Mouse (Mus musculus) thymus, adult 2 months (tissue): ENCODE data around the gene Kcnh1. TPM values are rescaled to one million over a fixed set of nuclear protein-coding genes. Genes with fewer than 3 reads are reported as not detected.

Experiments
- DNase-seq: peaks from one replicate; pipeline ENCODE4 v3.0.0; 2021
- H3K27ac ChIP-seq: fragments of 200-500 bp; 2 replicates; pipeline ENCODE4 v1.5.1; 2012; ENCODE audit warnings: low read length, control low read depth; ENCODE audit not compliant: control insufficient read depth, insufficient read depth
- H3K27me3 ChIP-seq: fragments of 200-500 bp; 2 replicates; pipeline ENCODE4 v1.6.1; 2012; ENCODE audit warnings: mild to moderate bottlenecking, low read length, moderate library complexity, mixed read lengths; ENCODE audit not compliant: control insufficient read depth, insufficient read depth
- H3K36me3 ChIP-seq: fragments of 200-500 bp; 2 replicates; pipeline ENCODE4 v1.6.1; 2012; ENCODE audit warnings: mild to moderate bottlenecking, low read length, moderate library complexity; ENCODE audit not compliant: control insufficient read depth, insufficient read depth
- H3K4me1 ChIP-seq: fragments of 200-500 bp; replicated peaks from 2 replicates; pipeline ENCODE4 v1.6.1; 2012; ENCODE audit warnings: low read length; ENCODE audit not compliant: control insufficient read depth, insufficient read depth
- H3K4me3 ChIP-seq: fragments of 200-500 bp; 2 replicates; pipeline ENCODE4 v1.5.1; 2012; ENCODE audit warnings: mild to moderate bottlenecking, low read length, control low read depth, moderate library complexity; ENCODE audit not compliant: control insufficient read depth, insufficient read depth
- CTCF ChIP-seq: fragments of 200-500 bp; IDR thresholded peaks from 2 replicates; pipeline ENCODE4 v1.5.1; 2012; ENCODE audit warnings: mild to moderate bottlenecking, control low read depth, low read length, moderate library complexity, borderline replicate concordance; ENCODE audit not compliant: control insufficient read depth, poor library complexity, insufficient read depth; ENCODE audit errors: extremely low read depth
- POLR2A ChIP-seq: fragments of 200-500 bp; IDR thresholded peaks from 2 replicates; pipeline ENCODE4 v1.6.1; 2012; ENCODE audit warnings: mild to moderate bottlenecking, low read length, control low read depth, moderate library complexity; ENCODE audit not compliant: control insufficient read depth, poor library complexity, insufficient read depth; ENCODE audit errors: extremely low read depth
- WGBS: fragments of 180-500 bp; shearing (Covaris S2); methylation state at CpG from one replicate; pipeline ENCODE4 v1.1.7; 2018; 5-methylcytosine and 5-hydroxymethylcytosine counted together
- polyA plus RNA-seq: library from polyadenylated mRNA; depleted of rRNA; stranded (reverse); fragments of >200 nt; gene quantifications from 2 replicates; pipeline ENCODE4 v1.2.3, GENCODE M21; 2012

The Kcnh1 gene
- polyA plus RNA-seq, 1 experiment, result 1.0 TPM

DNA sequence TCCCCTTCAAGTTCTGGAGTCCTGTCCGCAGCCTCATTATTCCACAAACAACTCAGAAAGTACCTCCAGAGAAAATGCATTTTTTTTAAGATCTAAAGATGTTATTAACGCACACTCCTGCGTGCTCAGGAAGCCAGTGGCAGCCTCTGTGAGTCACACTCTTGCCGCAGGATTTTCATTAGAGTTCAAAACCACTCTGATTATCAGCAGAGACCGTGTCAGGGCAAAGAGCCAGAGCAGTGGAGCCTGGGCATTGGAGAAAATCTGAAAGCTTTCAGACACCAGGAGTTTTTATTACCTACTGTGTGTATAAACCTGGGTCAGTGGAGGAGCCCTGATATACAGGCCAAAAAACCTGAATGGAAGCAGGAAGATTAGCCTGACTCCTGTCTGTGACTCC lies 287.6 kb downstream of the Kcnh1 start:
- H3K4me1 ChIP-seq, result no peaks in the 10 kb centered on the region
- H3K36me3 ChIP-seq, result no peaks in the 10 kb centered on the region
- 76% methylated on average over 5 of the region's 5 CpGs for WGBS
- no peak overlapping the region for H3K27ac ChIP-seq
- DNase-seq, result no peak
- TF ChIP-seq POLR2A (no peak), CTCF (no peak)
- no peaks in the 10 kb centered on the region for H3K27me3 ChIP-seq
- H3K4me3 ChIP-seq, result no peak overlapping the region

GRCm38 (mm10) chr1:192480072-192480784 lies 289.7 kb downstream of the Kcnh1 start:
- WGBS, result 82% methylated on average over 8 of the region's 8 CpGs
- no peak for TF ChIP-seq POLR2A
- no peak for TF ChIP-seq CTCF
- no peak for DNase-seq

GRCm38 (mm10) chr1:192481446-192481845 lies 290.9 kb downstream of the Kcnh1 start:
- Histone ChIP-seq H3K27me3 (no peaks in the 10 kb centered on the region), H3K36me3 (no peaks in the 10 kb centered on the region), H3K4me3 (no peak overlapping the region), H3K27ac (no peak overlapping the region), H3K4me1 (no peaks in the 10 kb centered on the region)
- no peak for DNase-seq
- TF ChIP-seq CTCF (no peak), POLR2A (no peak)

More at GRCm38 (mm10) chr1:192480072-192480784, 289.7 kb downstream of the Kcnh1 start:
- H3K27me3 ChIP-seq, result no peaks in the 10 kb centered on the region
- no peak overlapping the region for H3K27ac ChIP-seq
- no peaks in the 10 kb centered on the region for H3K36me3 ChIP-seq
- H3K4me1 ChIP-seq, result no peaks in the 10 kb centered on the region
- H3K4me3 ChIP-seq, result no peak overlapping the region

DNA sequence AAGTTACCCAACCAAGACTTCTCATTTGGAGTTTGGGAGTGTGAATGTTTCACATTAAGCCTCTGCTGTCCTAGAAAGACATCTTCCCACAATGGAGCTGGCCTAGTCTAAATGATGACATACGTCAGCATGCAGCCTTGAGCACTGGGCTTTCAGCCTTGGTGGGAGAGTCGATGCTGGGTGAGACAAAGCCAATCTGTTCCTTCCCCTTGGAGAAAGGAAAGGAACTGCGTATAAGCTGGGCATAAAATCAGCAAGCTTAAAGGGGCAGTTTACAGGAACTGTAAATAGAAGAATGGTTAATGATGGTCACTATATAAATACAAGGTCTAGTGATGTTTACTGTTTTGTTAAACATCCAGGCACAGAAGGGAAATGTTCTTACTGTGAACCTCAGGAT lies 294.5 kb downstream of the Kcnh1 start:
- Histone ChIP-seq H3K4me1 (no peaks in the 10 kb centered on the region), H3K36me3 (no peaks in the 10 kb centered on the region), H3K4me3 (no peak overlapping the region), H3K27me3 (no peaks in the 10 kb centered on the region), H3K27ac (no peak overlapping the region)
- WGBS, result 59% methylated on average over 3 of the region's 3 CpGs
- TF ChIP-seq POLR2A, result no peak
- no peak for TF ChIP-seq CTCF
- no peak for DNase-seq

GRCm38 (mm10) chr1:192487571-192487970 lies 297.0 kb downstream of the Kcnh1 start:
- H3K4me1 ChIP-seq, result no peaks in the 10 kb centered on the region

GRCm38 (mm10) chr1:192489908-192490825 lies 299.6 kb downstream of the Kcnh1 start:
- Histone ChIP-seq H3K27ac (no peak overlapping the region), H3K36me3 (no peaks in the 10 kb centered on the region), H3K4me3 (no peak overlapping the region), H3K4me1 (no peaks in the 10 kb centered on the region), H3K27me3 (no peaks in the 10 kb centered on the region)
- WGBS, result 73% methylated on average over 13 of the region's 13 CpGs
- DNase-seq, result no peak
- no peak for TF ChIP-seq CTCF
- TF ChIP-seq POLR2A, result no peak

More at GRCm38 (mm10) chr1:192487571-192487970, 297.0 kb downstream of the Kcnh1 start:
- no peak overlapping the region for H3K4me3 ChIP-seq
- H3K27me3 ChIP-seq, result no peaks in the 10 kb centered on the region
- WGBS, result 96% methylated on average over 11 of the region's 11 CpGs
- no peak overlapping the region for H3K27ac ChIP-seq
- H3K36me3 ChIP-seq, result no peaks in the 10 kb centered on the region
- TF ChIP-seq POLR2A, result no peak
- no peak for TF ChIP-seq CTCF
- no peak for DNase-seq
